Mouse (Mus musculus) adipose tissue, adult 10 weeks (tissue): ENCODE data around the gene Plekhj1. TPM values are rescaled to one million over a fixed set of nuclear protein-coding genes. Genes with fewer than 3 reads are reported as not detected.

Source experiments
- polyA plus RNA-seq: library from polyadenylated mRNA; stranded (reverse); fragments of 350-450 nt; fragmentation: Illumina TruSeq; extraction: RNeasy Lipid Tissue Mini Kit (QIAGEN cat#74804); gene quantifications from one replicate; pipeline ENCODE4 v1.2.3, GENCODE M21; 2014; ENCODE audit warnings: low read depth, low replicate concordance

The Plekhj1 gene
- 48.9 TPM for polyA plus RNA-seq

GRCm38 (mm10) chr10:80798150-80799006, at the start of gene Plekhj1, which contains the start of gene Sf3a2:
Gene Plekhj1 (minus strand): TSS chr10:80798626.
Gene Sf3a2 (plus strand): TSS chr10:80798198.

GRCm38 (mm10) chr10:80843931-80844547, 45.6 kb upstream of the Plekhj1 start, which contains the start of gene Lingo3:
Gene Lingo3 (minus strand): TSS chr10:80844039.

GRCm38 (mm10) chr10:80826151-80827062, 28.0 kb upstream of the Plekhj1 start, which contains the start of gene Oaz1:
Gene Oaz1 (plus strand): TSS chr10:80826656.

GRCm38 (mm10) chr10:80813366-80813765, 14.9 kb upstream of the Plekhj1 start, which contains the start of gene Jsrp1:
Gene Jsrp1 (minus strand): TSS chr10:80813498.

GRCm38 (mm10) chr10:80804916-80805315, 6.5 kb upstream of the Plekhj1 start, which contains the start of gene Amh:
Gene Amh (plus strand): TSS chr10:80805243.

GRCm38 (mm10) chr10:80754594-80755290, 43.7 kb downstream of the Plekhj1 start, which contains the start of gene Dot1l:
Gene Dot1l (plus strand): TSS chr10:80755206.

Other genes with a start within 250 kb of the Plekhj1 start
- gene Rexo1, start 237.1 kb downstream of the Plekhj1 start, polyA plus RNA-seq: 24.3 TPM
- gene Klf16, start 221.3 kb downstream of the Plekhj1 start, polyA plus RNA-seq: 16.1 TPM
- 72.8 TPM for gene Abhd17a, start 208.3 kb downstream of the Plekhj1 start, polyA plus RNA-seq
- gene Scamp4, start 195.8 kb downstream of the Plekhj1 start, polyA plus RNA-seq: 49.8 TPM
- gene Adat3, start 195.7 kb downstream of the Plekhj1 start, polyA plus RNA-seq: 3.3 TPM
- gene Gm49322, start 192.6 kb downstream of the Plekhj1 start, polyA plus RNA-seq: 1.5 TPM
- 139 TPM for gene Csnk1g2, start 175.8 kb downstream of the Plekhj1 start, polyA plus RNA-seq
- 51.0 TPM for gene Btbd2, start 141.6 kb downstream of the Plekhj1 start, polyA plus RNA-seq
- 248 TPM for gene Mknk2, start 120.5 kb downstream of the Plekhj1 start, polyA plus RNA-seq
- 18.5 TPM for gene Mob3a, start 96.6 kb downstream of the Plekhj1 start, polyA plus RNA-seq
- gene Izumo4, start 96.4 kb downstream of the Plekhj1 start, polyA plus RNA-seq: 56.3 TPM
- gene Ap3d1, start 56.4 kb downstream of the Plekhj1 start, polyA plus RNA-seq: 80.0 TPM
- 37.2 TPM for gene Dot1l, start 43.4 kb downstream of the Plekhj1 start, polyA plus RNA-seq
- 31.2 TPM for gene Sf3a2, start 428 bp downstream of the Plekhj1 start, polyA plus RNA-seq
- 0.19 TPM for gene Amh, start 6.6 kb upstream of the Plekhj1 start, polyA plus RNA-seq
- not detected for gene Jsrp1, start 14.9 kb upstream of the Plekhj1 start, polyA plus RNA-seq
- 485 TPM for gene Oaz1, start 28.0 kb upstream of the Plekhj1 start, polyA plus RNA-seq
- gene Lingo3, start 45.4 kb upstream of the Plekhj1 start, polyA plus RNA-seq: not detected
- 80.8 TPM for gene Lsm7, start 56.6 kb upstream of the Plekhj1 start, polyA plus RNA-seq
- gene Sppl2b, start 56.6 kb upstream of the Plekhj1 start, polyA plus RNA-seq: 22.0 TPM
- 0.10 TPM for gene Tmprss9, start 73.2 kb upstream of the Plekhj1 start, polyA plus RNA-seq
- gene Timm13, start 102.3 kb upstream of the Plekhj1 start, polyA plus RNA-seq: 135 TPM
- 11.7 TPM for gene Lmnb2, start 119.6 kb upstream of the Plekhj1 start, polyA plus RNA-seq
- 7.9 TPM for gene Gadd45b, start 131.4 kb upstream of the Plekhj1 start, polyA plus RNA-seq
- 5.7 TPM for gene Gng7, start 216.3 kb upstream of the Plekhj1 start, polyA plus RNA-seq
- gene Diras1, start 227.0 kb upstream of the Plekhj1 start, polyA plus RNA-seq: not detected
- gene Slc39a3, start 238.8 kb upstream of the Plekhj1 start, polyA plus RNA-seq: 17.6 TPM